Mouse (Mus musculus) cerebellum, postnatal 36 days (tissue): ENCODE measurements around the gene Cdr2.
"Not testable (repeated sequence)": the region's sequence is repeated elsewhere in the genome, so short reads cannot be mapped to it uniquely, and the experiment has no call there.

Source experiments
- DNase-seq, 2 experiments: peaks; one replicate each; pipeline ENCODE4 v3.0.0; 2021 to 2022; ENCODE audit warnings: mixed read lengths in 2 of 2

Gene Cdr2

DNA sequence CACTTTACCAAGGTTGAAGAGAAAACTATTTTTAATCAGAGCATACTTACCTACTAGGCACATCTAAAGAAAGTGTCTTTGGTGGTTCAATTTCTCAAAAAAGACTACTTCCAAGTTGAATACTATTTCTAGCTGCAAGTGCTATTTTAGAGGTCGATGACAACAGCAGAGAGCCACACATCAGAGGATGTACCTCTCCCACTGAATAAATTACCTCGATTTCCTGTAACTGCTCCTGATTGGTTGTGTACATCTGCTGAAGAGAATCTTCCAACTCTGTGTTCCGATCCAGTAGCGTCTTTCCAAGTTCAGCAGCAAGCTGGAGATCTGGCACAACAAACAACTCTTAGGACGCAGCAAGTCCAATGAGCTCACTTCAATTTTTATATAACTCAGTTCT is 12.0 kb downstream of the Cdr2 start:
- no peak for DNase-seq

DNA sequence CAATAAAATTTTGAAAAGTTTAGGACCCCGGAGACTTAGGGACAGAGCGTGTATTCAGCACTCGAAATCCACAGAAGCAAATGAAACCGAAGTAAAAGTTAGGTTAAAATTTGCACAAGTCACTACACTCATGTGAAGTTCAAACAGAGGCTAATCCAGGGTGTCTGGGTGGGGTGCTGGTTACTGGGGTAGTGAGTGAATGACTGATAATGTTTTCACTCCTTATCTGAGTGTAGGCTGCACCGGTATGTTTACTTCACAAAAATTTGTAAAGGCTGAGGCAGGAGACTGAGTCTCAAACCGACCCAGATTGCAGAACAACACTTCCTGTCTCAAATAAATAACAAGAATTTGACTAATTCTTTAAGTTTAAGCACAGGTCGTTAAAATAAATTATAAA is 12.9 kb downstream of the Cdr2 start:
- no peak for DNase-seq

DNA sequence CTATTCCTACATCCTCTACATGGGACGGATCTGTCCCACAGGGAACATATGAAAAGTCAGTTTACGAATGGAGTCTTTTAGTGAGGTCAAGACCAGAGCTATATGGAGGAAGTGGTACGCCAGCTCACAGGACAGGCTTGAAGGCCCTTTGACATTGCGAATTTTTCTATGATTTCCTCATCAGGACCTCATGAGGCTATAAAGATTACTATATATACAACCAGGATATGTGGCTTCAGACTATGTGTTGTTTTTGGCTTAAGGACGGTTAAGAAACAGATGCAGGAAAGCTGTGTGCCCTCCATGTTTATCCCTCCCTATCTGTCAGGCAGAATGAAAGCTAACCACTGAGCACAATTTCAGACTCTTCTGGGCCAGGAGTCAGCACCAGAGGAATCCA is 19.0 kb downstream of the Cdr2 start:
- DNase-seq: no peak

DNA sequence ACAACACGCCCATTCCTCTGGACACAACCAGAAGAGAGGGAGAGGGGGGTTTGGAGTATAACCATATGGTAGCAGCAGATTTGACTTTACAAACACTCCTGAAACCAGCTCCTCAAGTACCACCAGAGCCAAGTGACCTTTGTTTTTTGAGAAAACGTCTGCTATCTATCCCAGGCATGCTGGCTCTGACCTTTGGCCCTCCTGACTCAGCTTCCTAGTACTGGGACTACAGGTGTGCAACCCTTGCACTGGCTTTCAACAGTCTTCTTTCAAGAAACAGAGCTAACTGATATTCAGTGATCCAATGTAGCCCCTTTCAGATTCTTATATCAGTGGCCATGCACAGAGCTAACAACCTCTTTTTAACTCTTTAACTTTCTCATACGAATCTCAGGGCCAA is 20.2 kb downstream of the Cdr2 start:
- no peak for DNase-seq

DNA sequence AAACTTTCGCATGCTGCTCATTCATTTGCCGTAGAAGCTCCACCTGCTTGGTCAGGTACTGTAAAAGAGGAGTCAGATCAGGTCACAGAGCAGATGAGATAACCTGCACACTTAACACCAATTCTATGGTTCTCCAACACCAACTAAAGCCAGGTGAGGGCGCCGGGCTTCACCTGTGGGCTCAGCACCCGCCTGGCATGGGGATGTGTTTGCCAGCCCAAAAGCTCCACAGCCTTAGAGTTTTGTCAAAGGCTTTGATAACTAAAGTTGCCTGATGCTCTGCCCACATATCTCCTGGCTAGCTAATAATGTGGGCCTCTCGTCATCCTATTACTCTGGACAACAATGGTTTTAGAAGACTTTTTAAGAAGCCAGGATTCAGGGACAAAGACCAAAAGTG is 21.5 kb downstream of the Cdr2 start:
- DNase-seq: no peak

DNA sequence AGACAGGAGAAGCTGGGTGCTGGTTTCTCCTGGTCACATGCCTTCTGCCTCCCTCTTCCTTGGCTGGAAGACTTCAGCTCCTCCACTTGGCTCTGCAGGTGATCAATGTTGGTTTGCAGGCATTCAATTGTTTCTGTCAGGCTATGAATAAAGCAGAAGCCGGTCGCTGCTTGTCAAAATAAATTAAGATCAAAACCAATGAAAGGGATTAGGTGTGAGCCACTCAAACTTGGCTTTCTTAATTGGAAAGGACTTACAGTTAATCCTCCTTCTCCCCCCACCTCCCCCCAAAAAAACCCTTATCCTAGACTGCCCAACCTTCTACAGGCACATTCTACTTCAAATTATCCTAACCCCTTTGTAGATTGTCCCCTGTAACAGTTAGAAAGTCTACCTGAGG is 22.0 kb downstream of the Cdr2 start:
- no peak for DNase-seq

DNA sequence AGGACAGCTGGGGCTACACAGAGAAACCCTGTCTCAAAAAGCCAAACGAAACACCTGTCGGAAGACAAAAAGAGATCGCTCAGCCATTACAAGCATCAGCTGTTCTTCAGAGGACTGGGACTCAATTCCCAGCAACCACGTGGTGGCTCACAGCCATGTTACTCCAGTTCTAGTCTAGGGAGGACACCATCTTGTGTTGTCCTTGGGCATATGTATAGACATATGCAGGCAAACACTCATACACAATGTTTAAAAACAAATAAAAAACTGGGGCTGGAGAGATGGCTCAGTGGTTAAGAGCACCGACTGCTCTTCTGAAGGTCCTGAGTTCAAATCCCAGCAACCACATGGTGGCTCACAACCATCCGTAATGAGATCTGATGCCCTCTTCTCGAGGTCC is 28.5 kb downstream of the Cdr2 start:
- not testable (repeated sequence) for DNase-seq

DNA sequence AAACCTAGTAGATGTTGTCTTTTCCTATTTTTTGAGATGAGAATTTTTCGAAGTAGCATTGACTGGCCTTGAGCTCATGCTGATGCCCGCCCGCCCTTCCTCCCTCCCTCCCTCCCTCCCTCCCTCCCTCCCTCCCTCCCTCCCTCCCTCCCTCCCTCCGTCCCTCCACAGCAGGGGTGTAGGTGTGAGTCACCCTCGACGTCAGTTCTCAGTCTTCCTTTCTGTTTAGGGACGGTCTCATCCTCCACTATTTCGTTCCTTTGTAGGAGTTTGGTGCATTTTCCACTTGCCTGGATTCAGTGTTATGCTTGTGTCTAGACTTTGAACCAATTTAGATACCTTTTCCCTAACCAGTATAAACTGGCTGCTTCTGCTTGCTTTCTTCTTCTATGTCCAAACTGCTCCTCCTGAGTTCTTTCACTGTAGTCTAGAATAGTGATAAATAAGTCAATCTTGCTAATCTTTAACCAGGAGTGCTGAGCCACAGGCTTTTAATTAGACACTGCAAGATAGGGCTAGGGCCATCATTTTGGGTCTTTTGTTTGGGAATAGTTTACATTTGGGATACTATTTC is 38.1 kb downstream of the Cdr2 start:
- no peak for DNase-seq

DNA sequence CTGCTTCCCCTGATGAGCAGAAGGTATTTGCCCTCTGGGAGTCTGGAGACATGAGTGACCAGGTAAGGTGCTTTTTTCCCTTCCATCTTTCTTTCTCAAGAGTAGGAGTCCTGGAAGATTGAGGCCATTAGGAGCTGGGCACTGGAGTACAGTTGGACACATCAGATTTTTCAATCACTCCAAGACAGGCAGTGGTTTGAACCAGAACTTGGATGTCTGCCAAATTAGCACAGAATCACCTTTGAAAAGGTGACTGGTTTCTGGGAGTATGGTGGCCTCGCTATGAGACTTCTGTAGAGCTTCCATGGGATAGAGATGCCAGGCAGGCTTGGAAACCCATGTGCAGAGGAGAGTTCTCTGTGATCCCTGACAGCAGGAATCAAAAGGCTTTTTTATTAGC is 39.6 kb downstream of the Cdr2 start:
- no peak for DNase-seq

DNA sequence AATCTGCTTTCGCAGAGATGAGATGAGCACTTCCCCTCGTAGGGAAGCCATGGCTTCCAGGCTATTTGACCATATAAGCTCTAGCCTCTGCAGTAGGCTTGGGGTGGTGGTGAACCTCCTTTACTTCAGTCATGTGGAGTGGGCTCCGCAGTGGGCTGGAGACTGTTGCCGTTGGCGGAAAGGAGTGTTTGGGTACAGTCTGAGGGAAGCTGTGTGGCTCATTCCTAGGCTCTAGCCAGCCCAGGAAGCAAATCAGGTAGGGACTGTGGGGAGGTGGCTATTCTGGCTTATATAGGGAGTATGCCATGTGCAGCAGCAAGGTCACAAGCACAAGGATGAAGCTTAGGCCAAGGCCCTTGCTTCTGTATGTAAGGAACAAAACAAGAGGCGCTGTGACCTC is 40.9 kb downstream of the Cdr2 start:
- DNase-seq: no peak

DNA sequence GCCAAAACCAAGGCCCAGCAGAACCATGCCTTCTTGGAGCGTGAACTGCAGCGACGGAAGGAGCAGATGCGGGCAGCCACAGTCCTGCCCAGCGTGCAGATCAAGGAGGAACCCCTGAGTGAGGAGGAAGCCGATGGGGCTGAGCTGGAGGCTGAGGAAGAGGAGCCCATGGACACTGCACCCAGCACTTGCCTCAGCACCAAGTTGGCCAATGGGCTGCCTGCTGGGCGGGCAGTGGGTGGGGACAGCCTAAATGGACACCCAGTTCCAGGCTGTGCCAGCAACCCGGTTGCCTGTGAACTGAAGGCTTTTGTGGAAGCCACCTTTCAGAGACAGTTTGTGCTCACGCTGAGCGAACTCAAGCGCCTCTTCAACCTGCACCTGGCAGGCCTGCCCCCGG is 41.8 kb downstream of the Cdr2 start:
- no peak for DNase-seq

DNA sequence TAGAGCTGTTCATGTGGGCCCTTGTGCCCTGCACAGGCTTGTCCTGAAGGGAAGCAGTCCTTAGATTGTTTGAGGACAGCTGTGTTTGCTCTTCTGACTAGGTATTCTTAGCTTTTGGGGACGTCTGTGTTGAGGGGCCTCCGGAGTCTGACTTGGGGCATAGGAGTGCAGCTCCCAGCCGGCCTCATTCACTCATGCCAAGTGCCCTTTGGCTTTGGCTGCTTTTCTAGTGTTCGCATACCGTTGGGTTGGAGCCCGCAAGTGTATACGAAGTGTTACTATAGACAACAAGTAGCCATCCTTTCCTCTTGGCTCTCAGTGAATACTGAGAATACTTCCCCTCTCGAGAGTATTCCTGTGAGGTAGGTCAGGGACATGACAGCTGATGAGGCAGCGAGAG is 43.9 kb downstream of the Cdr2 start:
- no peak for DNase-seq

DNA sequence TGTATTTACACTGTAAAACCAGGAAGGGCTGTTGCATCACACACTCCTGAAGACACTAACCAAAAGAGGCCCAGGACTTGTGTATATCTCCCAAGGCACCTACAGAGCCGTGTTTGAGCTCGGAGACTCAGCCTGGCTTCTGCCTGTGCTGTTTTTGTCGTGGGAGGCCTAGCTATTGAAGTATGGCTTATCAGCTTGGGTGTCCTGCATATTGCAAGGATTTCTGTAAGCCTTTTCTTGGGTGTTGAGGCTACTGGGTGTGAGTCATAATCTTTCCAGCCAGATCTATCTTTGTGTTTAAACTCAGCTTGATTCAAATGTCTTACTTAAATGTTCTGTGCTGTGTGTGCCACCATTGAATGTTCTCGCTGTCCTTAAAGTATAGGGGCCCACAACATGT is 45.6 kb downstream of the Cdr2 start:
- DNase-seq: no peak

DNA sequence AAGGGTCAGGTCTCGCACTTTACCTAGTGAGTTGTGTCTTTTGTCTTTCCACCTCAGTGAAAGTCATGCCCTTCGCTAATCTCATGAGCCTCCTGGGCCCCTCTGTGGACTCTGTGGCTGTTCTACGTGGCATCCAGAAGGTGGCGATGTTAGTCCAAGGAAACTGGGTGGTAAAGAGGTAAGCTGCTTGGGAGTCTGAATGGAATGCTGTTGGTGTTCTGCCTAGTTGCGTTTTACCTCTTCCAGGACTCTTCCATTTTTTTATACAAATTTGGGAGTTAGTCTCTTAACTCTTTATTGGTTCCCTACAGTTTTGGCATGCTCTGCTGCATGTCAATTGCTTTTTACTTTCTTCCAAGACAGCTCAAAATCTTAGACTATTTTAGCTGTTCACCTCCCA is 47.4 kb downstream of the Cdr2 start:
- DNase-seq: peak; percentile 29 to 40

DNA sequence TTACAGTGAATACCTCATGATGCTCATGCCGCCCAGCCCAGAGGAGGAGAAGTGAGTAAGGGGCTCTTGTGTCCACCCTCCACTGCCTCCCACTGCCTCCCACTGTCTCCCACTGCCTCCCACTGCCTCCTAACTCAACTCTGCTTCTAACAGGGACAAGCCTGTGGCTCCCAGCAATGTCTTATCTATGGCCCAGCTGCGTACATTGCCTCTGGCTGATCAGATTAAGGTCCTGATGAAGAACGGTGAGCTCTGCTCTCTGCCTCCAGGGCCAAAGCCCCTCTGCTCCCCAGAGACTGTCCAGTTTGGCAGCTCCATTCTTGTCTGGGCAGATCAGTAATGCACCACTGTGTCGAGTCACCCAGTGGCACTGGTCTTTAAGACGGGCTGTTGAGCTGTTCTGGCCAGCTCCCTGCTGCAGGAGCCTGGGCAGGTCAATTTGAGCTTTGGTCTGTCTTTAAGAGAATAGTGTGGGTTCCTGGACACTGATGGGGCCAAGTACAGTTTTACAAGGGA is 48.4 kb downstream of the Cdr2 start:
- DNase-seq: no peak

DNA sequence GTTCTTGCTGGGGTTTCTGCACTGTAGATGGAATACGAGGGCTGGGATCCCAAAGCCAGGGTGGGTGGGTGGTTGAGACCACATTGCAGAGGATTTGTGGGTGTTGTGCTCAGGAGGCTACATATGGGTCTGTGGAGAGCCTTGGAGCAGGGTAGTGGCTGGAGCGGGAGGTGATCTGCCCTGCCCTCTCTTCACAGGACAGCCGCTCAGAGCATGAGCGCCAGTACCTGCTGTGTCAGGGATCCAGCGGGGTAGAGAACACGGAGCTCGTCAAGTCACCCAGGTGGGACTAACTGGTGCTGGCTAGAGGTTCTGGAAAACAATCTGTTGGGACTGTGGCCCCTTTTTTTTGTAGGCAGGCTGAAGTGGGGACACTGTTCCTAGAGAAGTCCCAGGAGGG is 49.0 kb downstream of the Cdr2 start:
- DNase-seq: no peak

DNA sequence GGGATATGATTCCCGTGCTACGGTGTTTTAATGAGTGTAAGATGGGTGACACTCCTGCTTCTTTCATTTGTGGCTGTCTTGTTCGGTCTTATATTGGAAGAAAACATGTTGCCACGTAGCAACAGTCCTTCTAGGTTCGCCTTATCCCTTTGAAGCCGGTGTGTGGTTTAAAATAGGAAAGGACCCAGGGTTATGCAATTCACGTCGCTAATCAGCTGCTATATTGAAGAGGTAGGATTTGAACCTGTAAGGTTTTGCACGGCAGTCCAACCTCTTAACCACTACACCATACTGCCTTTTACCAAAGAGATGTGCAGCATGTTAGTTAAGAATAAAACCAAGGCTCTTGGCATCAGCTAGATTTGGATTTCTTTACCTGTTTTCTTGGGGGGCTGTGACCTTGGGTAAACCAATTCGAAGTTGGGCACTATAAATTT is 63.6 kb downstream of the Cdr2 start:
- DNase-seq: peak; percentile 40 to 75

DNA sequence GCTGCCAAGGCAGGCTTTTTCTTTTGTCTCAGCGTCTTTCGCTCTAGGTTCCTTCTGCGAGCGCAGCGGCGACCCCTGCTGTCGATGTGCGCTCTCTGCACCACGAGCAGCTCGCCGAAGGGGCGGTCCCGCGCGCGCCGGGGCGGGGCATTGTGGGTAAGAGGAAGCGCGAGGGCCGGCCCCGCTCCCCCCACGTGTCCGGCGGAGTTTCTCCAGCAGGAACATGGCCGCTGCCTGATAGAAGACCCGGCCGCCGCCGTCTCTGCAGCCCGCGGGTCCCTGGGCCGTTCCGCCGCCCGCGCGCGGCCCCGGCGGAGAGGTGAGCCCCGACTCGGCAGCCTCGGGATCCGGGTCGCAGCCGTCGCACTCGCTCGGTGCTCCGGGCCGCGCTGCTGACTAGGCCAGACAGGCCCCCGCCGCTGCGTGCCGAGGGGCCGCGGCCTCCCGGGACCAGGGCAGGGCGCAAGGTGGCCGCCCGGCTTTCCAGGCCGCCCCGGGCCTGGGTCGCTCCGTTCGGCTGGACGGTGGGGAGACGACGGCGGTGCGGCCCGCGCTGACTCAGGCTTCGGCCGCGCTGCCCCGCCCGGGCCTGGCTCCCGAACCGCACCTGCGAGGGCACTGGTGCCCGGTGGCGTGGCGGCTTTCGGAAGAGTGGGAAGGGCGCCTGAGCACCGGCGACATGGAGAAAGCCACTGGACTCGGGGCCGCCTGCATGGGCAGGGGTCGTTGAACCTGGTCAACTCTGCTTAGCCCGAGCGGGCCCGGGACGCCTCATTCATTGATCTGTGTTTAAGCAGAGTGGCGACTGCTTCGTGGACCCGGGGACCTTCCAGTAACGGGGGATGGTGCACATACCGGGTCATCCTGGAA is 64.3 kb downstream of the Cdr2 start, which contains the start of gene Polr3e:
Gene Polr3e (plus strand): TSS at position 153 of the 870 bp plus-strand sequence.
- DNase-seq: peak; percentile 99 to 100

DNA sequence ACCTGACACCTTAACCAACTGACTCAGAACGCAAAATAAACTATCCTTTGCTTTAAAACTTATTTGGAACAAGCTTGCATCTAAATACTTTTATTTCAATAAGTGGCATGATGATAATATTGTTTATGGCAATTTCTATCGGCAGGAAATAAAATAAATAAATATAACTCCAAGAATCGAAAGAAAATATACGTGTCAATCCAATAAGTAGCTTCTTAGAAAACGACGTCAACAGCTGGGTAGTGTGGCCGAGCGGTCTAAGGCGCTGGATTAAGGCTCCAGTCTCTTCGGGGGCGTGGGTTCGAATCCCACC is 64.9 kb downstream of the Cdr2 start:
- DNase-seq: no peak

DNA sequence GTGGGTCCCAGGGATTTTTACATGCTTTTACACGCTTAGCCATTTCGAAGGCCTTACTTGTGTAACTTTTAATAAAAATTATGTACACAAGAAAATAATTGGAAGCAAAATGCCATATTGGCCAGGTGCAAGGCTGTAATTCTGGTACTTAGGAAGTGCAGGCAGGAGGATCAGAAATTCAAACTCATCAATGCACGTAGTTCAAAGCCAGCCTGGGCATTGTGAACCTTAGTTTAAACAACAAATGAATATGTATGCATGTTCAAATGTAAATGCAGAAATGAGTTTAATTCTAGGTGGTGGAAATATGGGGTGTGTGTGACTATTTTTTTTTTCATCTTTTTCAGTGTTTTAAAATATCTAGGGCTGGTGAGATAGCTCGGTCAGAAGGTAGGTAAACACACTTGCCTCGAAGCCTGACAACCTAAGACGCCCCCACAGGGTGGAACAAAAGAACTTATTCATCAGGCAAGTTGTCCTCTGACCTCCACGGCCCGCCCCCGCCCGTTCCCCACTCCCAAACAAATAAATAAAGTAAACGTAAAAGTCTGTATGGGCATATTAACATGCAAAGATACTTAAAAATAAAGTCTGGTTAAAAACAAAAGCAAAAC is 65.7 kb downstream of the Cdr2 start:
- DNase-seq: no peak

DNA sequence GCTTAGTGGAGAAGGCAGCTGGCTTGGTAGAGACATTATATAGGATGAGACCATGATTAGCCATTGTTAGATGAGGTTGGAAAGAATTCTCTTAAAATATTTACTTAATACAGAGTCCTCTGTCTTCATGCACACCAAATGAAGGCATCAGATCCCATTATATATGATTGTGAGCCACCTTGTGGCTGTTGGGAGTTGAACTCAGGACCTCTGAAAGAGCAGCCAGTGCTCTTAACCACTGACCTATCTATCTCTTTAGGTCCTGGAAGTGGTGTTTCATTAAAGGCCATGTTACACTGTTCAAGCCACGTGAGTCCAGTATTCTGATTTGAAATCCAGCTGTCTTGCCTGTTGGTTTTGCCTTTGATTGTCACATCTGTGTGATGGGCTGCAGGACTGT is 68.8 kb downstream of the Cdr2 start:
- DNase-seq: peak in 1 of 2 experiments; percentile 21

DNA sequence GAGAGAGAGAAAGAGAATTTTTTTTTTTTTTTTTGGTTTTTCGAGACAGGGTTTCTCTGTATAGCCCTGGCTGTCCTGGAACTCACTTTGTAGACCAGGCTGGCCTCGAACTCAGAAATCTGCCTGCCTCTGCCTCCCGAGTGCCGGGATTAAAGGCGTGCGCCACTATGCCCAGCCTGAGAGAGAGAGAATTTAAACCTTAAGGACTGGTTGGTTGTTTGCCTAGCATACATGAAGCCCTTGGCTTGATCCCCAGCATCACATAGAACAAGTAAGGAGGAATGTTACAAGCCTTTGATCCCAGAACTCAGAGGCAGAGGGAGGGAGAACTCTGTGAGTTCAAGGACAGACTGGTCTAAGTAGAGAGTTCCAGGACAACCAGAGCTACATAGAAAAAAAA is 70.8 kb downstream of the Cdr2 start:
- not testable (repeated sequence) for DNase-seq

DNA sequence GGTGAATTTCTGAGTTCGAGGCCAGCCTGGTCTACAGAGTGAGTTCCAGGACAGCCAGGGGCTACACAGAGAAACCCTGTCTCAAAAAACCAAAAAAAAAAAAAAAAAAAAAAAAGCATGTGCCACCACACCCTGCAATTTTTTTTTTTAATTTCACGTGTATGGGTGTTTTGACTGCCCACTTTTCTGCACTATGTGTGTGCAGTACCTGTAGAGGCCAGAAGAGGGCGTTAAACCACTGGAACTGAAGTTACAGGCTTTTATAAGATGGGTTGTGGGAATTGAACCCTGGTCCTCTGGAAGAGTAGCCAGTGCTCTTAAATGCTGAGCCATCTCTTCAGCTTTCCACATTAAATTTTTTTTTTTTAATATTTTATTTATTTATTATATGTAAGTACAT is 71.9 kb downstream of the Cdr2 start:
- not testable (repeated sequence) for DNase-seq
